Mouse (Mus musculus): ENCODE data around the gene A4gnt. TPM values are rescaled to one million over a fixed set of nuclear protein-coding genes. Genes with fewer than 3 reads are reported as not detected.
"Not testable (repeated sequence)": the region's sequence is repeated elsewhere in the genome, so short reads cannot be mapped to it uniquely, and the experiment has no call there.

A4gnt gene
- total and polyA plus RNA-seq, 3 experiments = 0.04 TPM; not detected in 2

- Histone ChIP-seq H3K4me3 (ENCODE audit: control insufficient read depth in 1 of 2, insufficient read depth in 1 of 2, low read depth in 2 of 2, low read length in 2 of 2) (no peak overlapping the region), H3K79me2 (ENCODE audit: control insufficient read depth, insufficient read depth, low read length, poor library complexity) (no peaks in the 10 kb centered on the region), H3K27me3 (ENCODE audit: control insufficient read depth in 1 of 2, insufficient read depth in 2 of 2, low read length in 2 of 2) (no peaks in the 10 kb centered on the region), H3K9me3 (replicated peaks; ENCODE audit: insufficient read depth, low read length) (no peaks in the 10 kb centered on the region), H3K9ac (ENCODE audit: control insufficient read depth, low read depth, low read length, poor library complexity, severe bottlenecking) (no peak overlapping the region), H3K36me3 (ENCODE audit: control insufficient read depth in 1 of 2, insufficient read depth in 2 of 2, low read length in 2 of 2) (peaks cover 0 to 7% of the 10 kb centered on the region in 2 experiments; a peak in 1 of 4 replicates), H3K4me1 (ENCODE audit: control insufficient read depth in 1 of 2, insufficient read depth in 2 of 2, low read length in 2 of 2) (no peaks in the 10 kb centered on the region), H3K27ac (ENCODE audit: control insufficient read depth, low read depth, low read length) (no peak overlapping the region)
- peak; percentile 66 for DNase-seq (ENCODE audit: low read depth, low spot score)
- TF ChIP-seq ZC3H11A (IDR thresholded peaks at IDR 0.05; ENCODE audit: low read depth, low read length) = no peak
- TF ChIP-seq MAX (IDR thresholded peaks at IDR 0.05; ENCODE audit: low read length) = no peak
- TF ChIP-seq RAD21 (IDR thresholded peaks at IDR 0.05; ENCODE audit: low read depth, low read length) = peak; percentile 39
- no peak for TF ChIP-seq ZNF384 (IDR thresholded peaks at IDR 0.05; ENCODE audit: low read depth, low read length)
- peak; percentile 86 to 96 (median 93) for TF ChIP-seq CTCF (IDR thresholded peaks at IDR 0.05 in 2 of 3, conservative IDR thresholded peaks at IDR 0.05 in 1 of 3; ENCODE audit: control insufficient read depth in 1 of 3, insufficient read depth in 1 of 3, low read depth in 2 of 3, low read length in 3 of 3, poor library complexity in 1 of 3, severe bottlenecking in 1 of 3)
- TF ChIP-seq SMC3 (IDR thresholded peaks at IDR 0.05; ENCODE audit: low read depth, low read length) = peak; percentile 67
- TF ChIP-seq EP300 (IDR thresholded peaks at IDR 0.05; ENCODE audit: low read depth in 1 of 2, low read length in 2 of 2) = no peak
These were observed 24.6 kb upstream of the A4gnt start for GRCm38 (mm10) chr9:99587505-99588202.

GRCm38 (mm10) chr9:99591144-99591543 lies 21.2 kb upstream of the A4gnt start:
- no peaks in the 10 kb centered on the region for H3K27me3 ChIP-seq (ENCODE audit: control insufficient read depth in 1 of 2, insufficient read depth in 2 of 2, low read length in 2 of 2)
- no peaks in the 10 kb centered on the region for H3K79me2 ChIP-seq (ENCODE audit: control insufficient read depth, insufficient read depth, low read length, poor library complexity)
- no peaks in the 10 kb centered on the region for H3K36me3 ChIP-seq (ENCODE audit: control insufficient read depth in 1 of 2, insufficient read depth in 2 of 2, low read length in 2 of 2)
- no peaks in the 10 kb centered on the region for H3K4me1 ChIP-seq (ENCODE audit: control insufficient read depth in 1 of 2, insufficient read depth in 2 of 2, low read length in 2 of 2)
- TF ChIP-seq POLR2AphosphoS5 (IDR thresholded peaks at IDR 0.05; ENCODE audit: borderline replicate concordance, low read depth, low read length) (no peak), MAFK (IDR thresholded peaks at IDR 0.05; ENCODE audit: borderline replicate concordance, low read depth, low read length) (no peak), EP300 (IDR thresholded peaks at IDR 0.05; ENCODE audit: low read depth in 1 of 2, low read length in 2 of 2) (no peak), POLR2AphosphoS2 (IDR thresholded peaks at IDR 0.05; ENCODE audit: low read length) (no peak), HCFC1 (IDR thresholded peaks at IDR 0.05; ENCODE audit: low read depth, low read length) (no peak), KAT2A (conservative IDR thresholded peaks at IDR 0.05; ENCODE audit: low read depth, low read length) (no peak), USF2 (IDR thresholded peaks at IDR 0.05; ENCODE audit: borderline replicate concordance in 1 of 2, insufficient read depth in 1 of 2, low read depth in 1 of 2, low read length in 2 of 2) (no peak), CHD2 (IDR thresholded peaks at IDR 0.05; ENCODE audit: low read length) (no peak)
- no peak for DNase-seq (ENCODE audit: low read depth, low spot score)
- H3K9ac ChIP-seq (ENCODE audit: control insufficient read depth, low read depth, low read length, poor library complexity, severe bottlenecking) = no peak overlapping the region
- H3K4me3 ChIP-seq (ENCODE audit: control insufficient read depth in 1 of 2, insufficient read depth in 1 of 2, low read depth in 2 of 2, low read length in 2 of 2) = no peak overlapping the region
- H3K9me3 ChIP-seq (replicated peaks; ENCODE audit: insufficient read depth, low read length) = no peaks in the 10 kb centered on the region
- H3K27ac ChIP-seq (ENCODE audit: control insufficient read depth, low read depth, low read length) = no peak overlapping the region

GRCm38 (mm10) chr9:99599127-99599526 lies 13.2 kb upstream of the A4gnt start:
- not testable (repeated sequence) for H3K36me3 ChIP-seq (ENCODE audit: control insufficient read depth in 1 of 2, insufficient read depth in 2 of 2, low read length in 2 of 2); H3K27me3 ChIP-seq (ENCODE audit: control insufficient read depth in 1 of 2, insufficient read depth in 2 of 2, low read length in 2 of 2); H3K4me3 ChIP-seq (ENCODE audit: control insufficient read depth in 1 of 2, insufficient read depth in 1 of 2, low read depth in 2 of 2, low read length in 2 of 2); DNase-seq (ENCODE audit: low read depth, low spot score); H3K4me1 ChIP-seq (ENCODE audit: control insufficient read depth in 1 of 2, insufficient read depth in 2 of 2, low read length in 2 of 2); H3K9ac ChIP-seq (ENCODE audit: control insufficient read depth, low read depth, low read length, poor library complexity, severe bottlenecking); H3K9me3 ChIP-seq (replicated peaks; ENCODE audit: insufficient read depth, low read length); H3K79me2 ChIP-seq (ENCODE audit: control insufficient read depth, insufficient read depth, low read length, poor library complexity); H3K27ac ChIP-seq (ENCODE audit: control insufficient read depth, low read depth, low read length)

Data from MEL (cell line).